Mouse (Mus musculus) CH12.LX (cell line): ENCODE measurements at regions not wholly inside any gene's neighbourhood (a gene's known extent, or its start where the extent isn't known, plus 50 kb on each side); places are given as distances from the start of the nearest gene placed in this dataset.

Source experiments
- NRF1 ChIP-seq: IDR thresholded peaks from 2 replicates; pipeline ENCODE4 v1.6.1; 2014; ENCODE audit warnings: low read depth, mild to moderate bottlenecking, inconsistent platforms, low read length, improper control_type of control experiment, moderate library complexity
- POLR2A ChIP-seq: IDR thresholded peaks from 2 replicates; pipeline ENCODE4 v1.6.1; 2011; ENCODE audit warnings: low read depth, mild to moderate bottlenecking, improper control_type of control experiment, low read length
- RCOR1 ChIP-seq: conservative IDR thresholded peaks from 2 replicates; pipeline ENCODE4 v1.6.1; 2012; ENCODE audit warnings: low read depth, mild to moderate bottlenecking, inconsistent platforms, low read length, improper control_type of control experiment
- SMC3 ChIP-seq: IDR thresholded peaks from 2 replicates; pipeline ENCODE4 v1.6.1; 2011; ENCODE audit warnings: low read depth, low read length, improper control_type of control experiment
- ZC3H11A ChIP-seq: IDR thresholded peaks from 2 replicates; pipeline ENCODE4 v1.6.1; 2012; ENCODE audit warnings: low read depth, mild to moderate bottlenecking, inconsistent platforms, low read length, improper control_type of control experiment

DNA sequence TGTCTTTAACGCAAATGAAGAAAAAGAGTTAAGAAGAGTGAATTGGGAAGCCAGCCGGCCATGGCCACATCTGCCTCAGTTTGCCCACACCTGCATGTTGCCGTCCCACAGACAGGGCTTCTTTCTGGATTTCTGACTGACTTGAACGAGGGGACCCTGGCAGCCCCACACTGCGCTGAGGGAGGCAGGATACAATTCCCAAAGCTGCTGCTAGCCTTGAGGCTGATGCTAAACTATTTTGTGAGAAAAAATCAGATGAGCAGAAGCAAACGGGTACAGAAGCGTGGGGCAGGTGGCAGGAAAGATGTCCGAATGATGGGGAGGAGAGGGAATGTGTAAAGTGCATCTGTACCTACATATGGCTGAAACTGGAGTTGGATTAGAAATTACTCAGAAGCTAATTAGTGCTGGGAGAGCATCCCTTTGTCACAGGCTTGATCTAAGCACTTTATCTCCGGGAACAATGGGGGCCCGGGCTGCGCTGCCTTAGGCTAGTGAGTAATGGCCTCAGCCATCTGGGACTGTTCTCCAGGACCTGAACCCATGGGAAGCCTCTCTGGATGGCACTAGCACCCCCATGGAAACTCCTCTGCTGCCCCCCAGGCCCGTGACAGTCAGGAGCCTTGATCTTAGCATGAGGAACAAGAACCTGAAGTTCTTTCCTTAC lies 1497.9 kb upstream of the Gulo start:
- TF ChIP-seq ZC3H11A: no peak
- TF ChIP-seq SMC3: no peak
- no peak for TF ChIP-seq NRF1
- TF ChIP-seq RCOR1: no peak
- TF ChIP-seq POLR2A: no peak
